Mouse (Mus musculus) bone marrow, adult 2 months (tissue): ENCODE data around the gene Fgfr2.

Source experiments
- CTCF ChIP-seq: fragments of 200-500 bp; IDR thresholded peaks from 2 replicates; pipeline ENCODE4 v1.5.1; 2011; ENCODE audit warnings: low read length, control low read depth; ENCODE audit not compliant: control insufficient read depth, insufficient read depth
- POLR2A ChIP-seq: fragments of 200-500 bp; IDR thresholded peaks from 2 replicates; pipeline ENCODE4 v1.6.1; 2011; ENCODE audit warnings: low read depth, mild to moderate bottlenecking, control low read depth, low read length, borderline replicate concordance; ENCODE audit not compliant: control insufficient read depth

DNA sequence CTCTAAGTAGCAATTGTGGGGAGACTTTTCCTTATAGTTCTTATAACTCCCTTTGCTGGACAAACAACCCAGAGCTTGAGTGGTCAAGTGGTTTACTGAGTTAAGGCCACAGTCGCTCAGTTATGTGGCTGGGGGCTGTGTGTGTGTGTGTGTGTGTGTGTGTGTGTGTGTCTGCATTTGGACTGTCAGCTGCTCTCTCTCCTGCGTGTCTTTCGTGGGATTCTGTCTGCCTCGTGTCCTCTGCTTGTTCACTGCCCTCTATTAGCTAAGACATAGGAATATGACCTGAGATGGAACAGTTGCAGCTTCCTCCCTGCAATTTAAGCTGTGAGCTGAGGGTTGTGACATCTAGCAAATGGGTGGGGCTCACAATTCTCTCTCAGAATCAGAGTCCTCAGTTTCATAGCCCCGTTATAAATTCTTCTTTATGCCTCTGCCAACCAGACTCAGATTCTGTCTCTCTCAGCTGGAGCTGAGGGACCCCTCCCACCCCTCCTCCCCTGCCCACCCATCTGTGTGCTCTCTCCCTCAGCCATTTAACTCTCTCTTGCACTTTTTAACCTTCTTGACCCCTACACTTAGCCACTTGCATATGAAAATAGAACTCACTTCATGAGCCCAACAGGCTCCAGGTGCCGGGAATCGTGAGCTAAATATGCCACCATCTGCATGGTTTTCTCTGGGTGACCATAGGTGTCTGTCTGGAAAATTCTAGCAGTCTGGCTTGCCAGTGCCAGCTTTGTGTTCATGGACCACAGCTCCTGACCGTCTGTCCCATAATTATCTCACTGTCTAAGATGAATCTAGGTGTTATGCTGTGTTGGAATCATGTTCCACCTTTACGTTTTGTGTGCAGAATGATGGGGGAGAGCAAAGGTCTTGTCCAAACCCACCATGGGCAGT lies 2413.5 kb downstream of the Fgfr2 start:
- no peak for TF ChIP-seq CTCF
- TF ChIP-seq POLR2A, result no peak
